Mouse (Mus musculus) layer of hippocampus, adult 8-10 months (tissue): ENCODE measurements around the gene Ubl7. TPM values are rescaled to one million over a fixed set of nuclear protein-coding genes. Genes with fewer than 3 reads are reported as not detected.

Source experiments
- DNase-seq, 2 experiments: peaks; one replicate each; pipeline ENCODE4 v3.0.0; 2022; ENCODE audit warnings: low spot score in 2 of 2
- total RNA-seq, 4 experiments: library from RNA; stranded (reverse); gene quantifications; 2 replicates each; pipeline ENCODE4 v1.2.4; 2022

The Ubl7 gene
- total RNA-seq, 4 experiments from 2014 or later, result 94.6 to 102 (median 98.2) TPM

GRCm38 (mm10) chr9:57947381-57948030 is 36.7 kb downstream of the Ubl7 start:
- no peak for DNase-seq

- DNase-seq, result no peak
Measured at GRCm38 (mm10) chr9:57948333-57948931, 37.7 kb downstream of the Ubl7 start.

GRCm38 (mm10) chr9:57949102-57949704 is 38.4 kb downstream of the Ubl7 start:
- no peak for DNase-seq

GRCm38 (mm10) chr9:57949879-57950278 is 39.1 kb downstream of the Ubl7 start:
- no peak for DNase-seq

GRCm38 (mm10) chr9:57950519-57950918 is 39.7 kb downstream of the Ubl7 start:
- peak; percentile 64 to 79 for DNase-seq

- no peak for DNase-seq
Measured at GRCm38 (mm10) chr9:57951993-57952392, 41.2 kb downstream of the Ubl7 start.

GRCm38 (mm10) chr9:57954962-57955744 is 44.4 kb downstream of the Ubl7 start:
- DNase-seq, result no peak

GRCm38 (mm10) chr9:57955764-57956163 is 45.0 kb downstream of the Ubl7 start:
- no peak for DNase-seq

GRCm38 (mm10) chr9:57956196-57956837 is 45.5 kb downstream of the Ubl7 start:
- no peak for DNase-seq

- DNase-seq, result no peak
Measured at GRCm38 (mm10) chr9:57956838-57957236, 46.1 kb downstream of the Ubl7 start.

- no peak for DNase-seq
Measured at GRCm38 (mm10) chr9:57958615-57959014, 47.8 kb downstream of the Ubl7 start.

- no peak for DNase-seq
Measured at GRCm38 (mm10) chr9:57959399-57959798, 48.6 kb downstream of the Ubl7 start.

- DNase-seq, result no peak
Measured at GRCm38 (mm10) chr9:57959886-57960866, 49.4 kb downstream of the Ubl7 start.

GRCm38 (mm10) chr9:57961226-57961625 is 50.4 kb downstream of the Ubl7 start:
- DNase-seq, result no peak

GRCm38 (mm10) chr9:57961863-57962778 is 51.3 kb downstream of the Ubl7 start:
- no peak for DNase-seq

- no peak for DNase-seq
Measured at GRCm38 (mm10) chr9:57963249-57963997, 52.6 kb downstream of the Ubl7 start.

- DNase-seq, result no peak
Measured at GRCm38 (mm10) chr9:57963998-57964395, 53.2 kb downstream of the Ubl7 start.

- no peak for DNase-seq
Measured at GRCm38 (mm10) chr9:57964528-57965250, 53.9 kb downstream of the Ubl7 start.
